Mouse (Mus musculus) adrenal gland, postnatal 36 days (tissue): Measurements from ENCODE around the gene Hsd11b1. TPM values are rescaled to one million over a fixed set of nuclear protein-coding genes. Genes with fewer than 3 reads are reported as not detected.
A peak's percentile ranks its signal among the peaks of the same experiment; 100 is the strongest.

Source experiments
- DNase-seq, 2 experiments: peaks; one replicate each; pipeline ENCODE4 v3.0.0; 2021; ENCODE audit warnings: mixed read lengths in 1 of 2
- total RNA-seq, 2 experiments: library from RNA; stranded (reverse); gene quantifications; 2 replicates each; pipeline ENCODE4 v1.2.3; 2021

Hsd11b1 gene
- total RNA-seq, 2 experiments from 2014 or later = 102 to 117 TPM

DNA sequence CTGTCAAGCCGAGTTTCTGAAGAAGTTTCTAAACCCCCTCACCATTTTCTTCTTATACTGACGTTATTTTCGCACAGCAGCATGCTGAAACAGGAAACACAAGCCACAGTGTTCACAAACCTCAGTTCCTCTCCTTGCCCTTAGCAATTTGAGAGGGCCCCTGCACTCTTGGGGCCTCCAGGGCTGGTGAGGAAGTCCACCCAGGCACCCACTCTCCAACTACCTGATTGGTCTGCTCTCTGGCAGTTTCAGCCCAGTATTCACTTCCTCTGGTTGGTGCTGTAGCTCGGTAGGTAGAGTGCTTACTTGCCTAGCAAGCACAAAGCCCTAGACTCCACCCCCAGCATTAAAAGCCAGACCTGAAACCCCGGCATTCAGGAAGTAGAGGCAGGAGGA, 62.5 kb downstream of the Hsd11b1 start, which contains the start of gene Traf3ip3:
Gene Traf3ip3 (minus strand): TSS at position 321 of the 396 bp plus-strand sequence.
- DNase-seq = peak; percentile 2 to 26

DNA sequence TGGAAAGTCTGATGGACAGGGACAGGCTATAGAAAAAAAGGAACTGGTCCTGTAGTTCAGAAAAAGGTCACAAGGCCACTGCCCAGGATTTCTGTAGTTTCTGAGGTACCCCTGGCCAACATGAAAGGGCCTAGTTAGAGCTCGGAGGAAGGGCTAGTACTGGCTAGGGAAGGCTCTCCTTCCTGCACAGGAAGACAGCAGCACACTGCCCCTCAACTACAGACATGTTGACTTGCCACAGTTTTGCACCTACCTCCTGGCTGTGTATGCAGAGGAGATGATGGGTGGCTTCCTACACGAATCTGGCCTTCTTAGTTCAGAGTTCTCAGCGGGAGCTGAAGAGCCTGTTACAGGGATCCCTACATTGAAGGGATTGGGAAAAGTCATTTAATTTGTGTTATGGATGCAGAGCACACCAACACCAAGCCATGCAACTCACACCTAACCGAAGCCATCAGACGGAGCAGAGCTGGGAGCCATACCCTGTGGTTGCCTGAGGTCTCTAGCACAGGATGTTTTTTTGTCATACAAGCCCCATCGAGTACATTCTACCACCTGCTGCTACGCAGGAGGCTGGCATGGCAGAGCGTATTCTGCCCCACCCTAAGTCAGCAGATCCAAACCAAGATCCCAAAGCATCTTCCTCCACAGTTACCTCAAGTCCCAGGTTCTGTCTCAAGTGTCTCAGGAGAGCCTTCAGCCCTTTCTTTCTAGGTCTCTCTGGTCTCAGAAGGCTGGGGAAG, 63.1 kb downstream of the Hsd11b1 start:
- DNase-seq = no peak

DNA sequence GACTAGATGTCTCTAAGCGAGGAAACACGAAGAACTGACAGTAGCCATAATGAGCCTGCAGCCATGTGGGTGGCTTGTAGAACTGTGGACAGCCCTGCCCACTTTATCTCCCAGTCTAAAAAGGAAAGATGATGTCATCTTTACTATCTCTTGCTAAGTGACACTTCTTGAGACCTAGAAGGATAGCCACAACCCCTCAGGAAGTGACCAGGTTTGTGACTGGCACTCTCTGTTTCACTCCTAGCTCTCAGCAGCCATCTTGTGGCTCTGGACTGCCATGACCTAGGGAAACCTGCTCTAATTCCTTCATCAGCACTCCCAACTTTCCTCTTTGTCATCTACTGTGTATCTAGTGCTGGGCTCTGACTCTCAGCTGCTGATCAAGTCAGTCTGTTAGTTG, 65.6 kb downstream of the Hsd11b1 start:
- no peak for DNase-seq

DNA sequence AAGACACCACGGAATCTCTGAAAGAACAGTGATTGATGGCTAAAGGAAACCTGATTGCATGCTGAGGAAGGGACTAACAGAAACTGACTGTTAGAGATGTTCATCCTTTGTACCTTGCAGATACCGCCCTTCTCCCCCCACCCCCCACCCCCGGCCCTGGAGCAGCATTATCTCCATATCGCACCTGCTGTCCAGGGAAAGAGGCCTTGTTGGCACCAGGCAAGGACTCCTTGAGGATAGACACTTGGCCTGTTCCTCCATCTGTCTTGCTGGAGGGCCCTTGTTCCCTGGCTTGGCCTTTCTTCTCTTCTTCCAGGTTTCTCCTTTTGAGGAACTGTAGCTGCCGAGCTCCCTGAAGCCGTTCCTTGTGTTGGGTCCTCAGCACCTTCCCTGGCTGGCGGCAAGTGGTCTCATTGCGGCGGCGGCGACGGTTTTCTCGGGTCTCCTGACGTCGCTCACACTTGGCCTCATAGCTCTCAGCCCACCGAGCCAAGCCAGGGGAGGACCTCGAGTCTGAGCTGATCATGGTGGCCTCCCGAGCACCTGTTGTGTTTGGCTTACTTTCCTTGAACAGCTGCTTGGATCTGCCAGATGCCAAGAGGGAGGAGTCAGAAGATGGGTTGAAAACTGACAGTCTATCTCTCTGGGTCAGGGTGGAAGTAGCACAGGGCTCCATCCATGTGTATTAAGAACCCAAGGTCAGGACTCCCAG, 66.2 kb downstream of the Hsd11b1 start:
- DNase-seq = no peak

DNA sequence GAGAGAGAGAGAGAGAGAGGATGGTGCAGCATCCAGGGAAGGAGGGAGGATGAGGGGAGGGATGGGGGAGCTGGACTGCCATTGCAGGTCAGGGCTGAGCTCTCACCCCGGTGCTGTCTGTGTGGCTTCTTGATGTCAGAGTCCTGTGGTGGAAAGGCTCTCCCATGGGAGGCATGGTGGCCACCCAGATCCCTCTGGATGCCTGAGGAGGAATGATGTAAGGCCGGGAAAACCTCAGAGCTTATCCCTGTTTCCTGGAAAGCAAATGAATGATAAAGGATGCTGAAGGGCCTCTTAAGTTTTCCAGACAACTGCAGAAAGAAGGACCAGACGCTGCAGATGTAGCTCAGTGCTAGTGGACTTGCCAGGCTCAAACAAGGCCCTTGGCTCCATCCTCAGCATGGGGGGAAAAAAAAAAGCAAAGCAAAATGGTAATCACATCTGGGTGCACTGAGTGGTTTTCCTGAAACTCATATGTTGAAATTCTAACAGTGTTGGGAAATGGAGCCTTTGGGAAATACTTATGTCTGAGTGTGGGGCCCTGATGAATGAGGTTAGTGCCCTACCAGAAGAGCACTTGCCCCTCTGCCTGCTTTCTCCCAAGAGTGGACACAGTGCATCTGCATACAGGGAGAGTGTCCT, 68.6 kb downstream of the Hsd11b1 start:
- DNase-seq = no peak

DNA sequence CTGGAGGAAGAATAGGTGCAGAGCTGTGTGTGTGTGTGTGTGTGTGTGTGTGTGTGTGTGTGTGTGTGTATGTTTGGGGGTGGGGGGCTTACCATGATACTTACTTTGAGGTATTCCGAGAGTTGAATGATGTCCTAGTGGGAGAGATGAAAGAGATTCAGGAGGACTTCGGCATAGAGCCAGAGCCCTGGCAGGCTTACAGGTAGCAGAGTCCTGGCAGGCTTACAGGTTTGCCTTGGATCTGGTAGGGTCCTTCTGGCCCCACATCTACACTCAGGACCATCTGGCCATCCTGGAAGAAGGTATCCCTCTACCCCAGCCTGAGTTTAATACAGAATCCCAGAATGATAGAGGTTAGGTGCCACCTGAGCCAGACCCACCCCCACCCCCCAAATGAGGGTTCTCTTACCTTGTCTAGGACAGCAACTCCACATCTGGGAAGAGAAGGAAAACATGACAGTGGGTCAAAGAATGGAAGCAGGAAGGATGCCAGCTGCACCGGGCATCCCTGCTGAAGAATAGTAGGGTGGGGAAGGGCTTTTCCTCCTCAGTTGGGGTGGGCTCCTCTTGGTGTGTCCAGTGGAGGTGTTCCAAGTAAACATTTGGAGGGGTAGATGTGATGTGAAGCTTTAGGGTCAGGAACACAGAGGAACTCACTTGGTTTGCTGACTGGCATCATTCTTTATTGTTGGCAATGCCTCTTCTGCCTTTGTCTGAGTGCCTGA, 69.3 kb downstream of the Hsd11b1 start:
- DNase-seq = no peak

DNA sequence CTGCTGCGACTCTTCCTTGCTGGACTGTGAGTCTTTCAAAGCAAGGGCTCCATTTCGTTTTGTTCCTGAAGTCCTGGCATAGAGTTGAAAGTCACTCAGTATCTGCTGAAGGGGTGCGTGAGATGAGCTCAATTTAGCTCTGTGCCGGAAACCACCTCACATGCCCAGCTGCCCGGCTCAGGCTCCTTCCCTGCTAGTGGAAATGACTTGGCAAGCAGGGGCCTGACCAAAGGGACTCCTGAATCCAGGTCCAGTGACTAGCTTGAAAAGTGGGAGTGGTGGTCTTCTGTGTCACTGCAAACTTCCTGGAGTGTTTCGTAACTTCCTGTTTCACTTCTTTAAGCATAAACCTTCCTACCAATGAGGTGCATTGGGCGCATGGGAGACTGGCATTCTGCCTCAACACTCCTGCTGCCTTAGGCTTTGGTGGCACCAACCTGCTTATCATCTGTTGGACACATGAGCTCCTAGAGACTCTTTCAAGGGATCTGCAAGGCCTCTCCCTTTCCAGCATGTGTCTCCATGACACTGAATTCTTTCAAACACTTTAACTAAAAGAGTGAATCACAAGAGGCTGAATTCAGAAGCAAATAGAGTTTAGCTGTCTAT, 72.1 kb downstream of the Hsd11b1 start:
- no peak for DNase-seq

DNA sequence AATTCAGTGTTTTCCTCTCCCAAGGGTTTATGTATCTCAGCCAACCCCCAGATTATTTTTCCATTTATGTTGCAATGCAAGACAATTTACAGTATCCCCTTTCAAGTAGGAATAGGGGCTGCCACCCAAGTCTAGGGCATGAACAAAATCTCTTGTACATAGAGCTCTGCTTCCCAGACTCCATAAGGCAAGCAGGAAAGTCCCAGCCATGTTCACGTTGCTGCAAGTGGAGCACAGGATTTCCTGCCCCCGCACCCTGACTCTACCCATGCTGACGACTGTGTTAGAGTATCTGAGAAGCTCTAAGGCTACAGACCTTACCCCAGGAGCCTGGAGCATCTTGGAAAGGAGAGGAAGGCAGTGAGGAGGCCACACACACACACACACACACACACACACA, 74.1 kb downstream of the Hsd11b1 start:
- no peak for DNase-seq

DNA sequence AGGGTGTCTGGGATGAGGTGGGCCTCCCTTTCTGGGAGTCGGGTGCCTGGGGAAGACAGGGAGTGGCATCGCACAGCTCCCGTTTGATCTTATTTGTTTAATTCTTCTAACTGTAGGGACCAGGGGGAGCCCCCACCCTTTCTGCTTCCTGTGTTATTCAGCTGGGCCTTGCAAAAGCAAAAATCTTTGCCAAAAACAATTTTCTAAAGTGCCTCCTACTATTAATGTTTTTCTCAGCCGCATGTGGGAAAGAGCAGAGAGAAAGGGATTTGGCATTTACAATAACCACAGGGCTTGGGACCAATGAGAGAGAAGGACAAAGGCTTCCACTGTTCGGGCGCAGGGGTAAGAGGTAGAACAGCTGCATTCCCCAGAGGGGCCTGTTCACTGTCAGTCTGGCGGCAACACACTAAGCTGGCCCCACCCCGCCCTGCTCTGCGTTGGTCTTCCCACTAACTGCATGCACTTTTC, 74.7 kb downstream of the Hsd11b1 start:
- DNase-seq = peak in 1 of 2 experiments; percentile 27

DNA sequence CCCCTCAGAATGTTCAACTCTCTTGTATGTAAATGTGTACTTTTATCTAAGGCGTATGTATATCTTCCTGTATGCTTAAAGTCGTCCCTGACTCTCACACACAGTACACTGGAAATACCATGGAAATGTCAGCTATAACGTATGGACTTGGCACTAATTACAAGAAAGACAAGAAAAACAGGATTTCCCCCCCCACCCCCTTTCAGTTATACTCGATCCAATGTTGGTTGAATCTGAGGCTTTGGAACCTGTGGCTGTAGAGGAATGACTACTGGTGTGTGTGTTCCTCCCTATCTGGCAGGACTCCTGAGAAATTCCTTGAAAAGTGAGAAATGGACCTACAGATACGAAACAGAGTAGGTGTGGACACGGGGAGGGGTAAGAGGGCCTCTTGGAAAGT, 75.6 kb downstream of the Hsd11b1 start:
- DNase-seq = no peak

DNA sequence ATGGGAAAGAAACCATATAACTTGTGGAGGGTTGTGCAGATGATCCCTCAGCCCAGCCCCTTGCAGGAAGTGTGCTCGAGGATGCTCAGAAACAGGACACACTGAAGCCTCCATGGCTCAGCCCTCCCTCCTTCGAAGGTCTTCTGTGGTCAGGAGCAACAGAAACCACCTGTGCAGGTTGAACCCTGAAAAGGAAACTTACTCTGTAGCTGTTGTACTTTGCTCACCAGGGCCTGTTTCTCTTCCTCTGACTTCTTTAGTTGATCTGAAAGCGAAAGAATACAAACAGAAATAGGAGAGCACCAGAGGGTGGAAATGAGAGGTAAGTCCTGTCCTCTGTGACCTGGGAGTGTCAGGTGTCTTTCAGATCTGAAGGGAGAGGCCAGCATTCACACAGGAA, 82.8 kb downstream of the Hsd11b1 start:
- DNase-seq = no peak

DNA sequence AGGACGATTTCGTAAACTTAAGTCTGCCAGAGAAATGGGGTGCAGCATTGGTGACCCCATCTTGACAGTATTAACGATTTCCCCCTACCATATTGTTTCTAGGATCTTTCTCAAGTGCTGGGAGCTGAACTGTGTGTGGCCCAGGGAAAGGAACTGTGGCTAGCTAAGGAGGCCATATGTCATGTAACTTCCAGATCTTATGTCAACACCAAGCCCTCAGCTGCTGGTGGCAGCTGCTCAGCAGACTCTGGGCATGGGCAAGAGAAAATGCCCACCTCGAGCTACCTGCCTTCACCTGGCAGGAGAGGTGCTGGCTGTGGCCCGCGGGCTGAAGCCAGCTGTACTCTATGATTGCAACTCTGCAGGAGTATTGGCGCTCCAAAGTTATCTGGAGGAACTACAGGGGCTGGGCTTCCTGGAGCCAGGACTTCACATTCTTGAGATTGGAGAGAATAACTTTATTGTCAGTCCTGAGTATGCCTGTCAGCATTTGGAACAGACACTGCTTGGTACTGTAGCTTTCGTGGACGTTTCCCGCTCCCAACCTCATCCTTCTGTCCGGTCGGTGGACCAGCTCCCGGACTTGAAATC, 89.6 kb downstream of the Hsd11b1 start:
- DNase-seq = no peak

DNA sequence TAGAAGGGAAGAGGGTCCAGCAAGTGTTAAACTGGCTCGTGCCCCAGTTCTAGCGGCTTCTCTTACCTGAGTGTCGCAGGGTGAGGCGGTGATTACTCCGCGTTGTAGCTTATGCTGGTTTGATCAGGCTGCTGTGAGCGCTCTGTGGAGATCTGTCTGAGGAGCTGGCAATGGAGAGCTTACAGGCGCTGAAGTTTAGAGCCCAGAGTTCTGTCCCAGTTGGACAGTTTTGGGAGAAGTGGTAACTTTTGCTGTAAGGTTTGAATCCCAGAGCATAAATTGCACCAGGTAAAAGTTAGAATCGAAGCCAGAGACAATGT, 90.1 kb downstream of the Hsd11b1 start:
- DNase-seq = no peak

DNA sequence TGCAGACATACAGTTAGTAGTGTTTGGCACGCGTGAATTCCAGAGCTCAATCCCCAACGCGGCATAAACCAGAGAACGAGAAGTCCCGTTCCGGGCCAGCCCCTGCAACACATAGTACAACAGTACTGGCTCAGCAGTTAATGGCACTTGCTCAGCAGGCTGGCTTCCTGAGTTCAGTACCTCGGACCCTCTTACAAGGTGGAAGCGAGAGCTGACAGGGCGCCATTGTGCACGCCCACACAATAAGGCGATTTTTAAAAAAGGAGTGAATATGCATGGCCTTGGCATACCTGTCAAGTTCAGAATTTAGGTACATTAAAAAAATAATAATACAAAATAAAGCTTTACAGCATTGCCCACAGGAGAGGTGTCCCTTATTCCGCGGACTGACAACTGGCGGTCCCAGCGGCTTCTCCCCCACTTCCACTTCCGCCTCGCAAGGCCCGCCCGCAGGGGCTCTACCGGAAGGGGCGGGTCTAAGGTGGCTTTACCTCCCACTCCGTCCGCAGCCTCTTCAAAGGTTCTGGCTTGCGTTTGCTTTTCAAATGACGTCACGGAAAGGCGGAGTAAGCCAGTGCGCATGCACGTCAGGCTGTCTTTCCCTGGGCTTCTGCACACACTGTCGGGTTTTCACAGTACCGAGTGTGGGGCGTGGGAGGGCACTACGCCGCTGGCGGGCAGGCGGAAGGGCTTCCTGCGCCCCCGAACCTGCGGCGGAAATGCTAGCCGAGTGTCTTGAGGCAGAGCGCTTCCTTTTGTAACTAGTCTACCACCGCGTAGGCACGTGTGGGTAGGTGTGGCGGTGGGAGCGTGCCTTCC, 90.7 kb downstream of the Hsd11b1 start:
- peak; percentile 97 for DNase-seq

Other genes with a start within 250 kb of the Hsd11b1 start
- 10 to 100 TPM in 1 of 2 experiments, 1 to 10 TPM in 1; 7.0 to 13.5 TPM for gene Syt14, start 228.3 kb downstream of the Hsd11b1 start, total RNA-seq
- gene Diexf, start 133.8 kb downstream of the Hsd11b1 start, total RNA-seq = 10 to 100 TPM; 13.7 to 15.9 TPM
- under 1 TPM; 0.36 to 0.46 TPM for gene Irf6, start 111.0 kb downstream of the Hsd11b1 start, total RNA-seq
- 1 to 10 TPM; 2.8 to 3.7 TPM for gene A130010J15Rik, start 96.0 kb downstream of the Hsd11b1 start, total RNA-seq
- gene Traf3ip3, start 62.4 kb downstream of the Hsd11b1 start, total RNA-seq = 1 to 10 TPM in 1 of 2 experiments, under 1 TPM in 1; 0.95 to 2.1 TPM
- 1 to 10 TPM; 2.1 to 3.0 TPM for gene Lamb3, start 56.4 kb downstream of the Hsd11b1 start, total RNA-seq
- gene G0s2, start 9.1 kb upstream of the Hsd11b1 start, total RNA-seq = 100 to 1,000 TPM; 117 to 162 TPM
- gene Camk1g, start 106.2 kb upstream of the Hsd11b1 start, total RNA-seq = under 1 TPM; 0.26 TPM